Mouse (Mus musculus) embryonic facial prominence, embryonic 13.5 days (tissue): ENCODE measurements around the gene Tm6sf2. TPM values are rescaled to one million over a fixed set of nuclear protein-coding genes. Genes with fewer than 3 reads are reported as not detected.
A peak's percentile ranks its signal among the peaks of the same experiment; 100 is the strongest.
"Not testable (repeated sequence)": the region's sequence is repeated elsewhere in the genome, so short reads cannot be mapped to it uniquely, and the experiment has no call there.

ENCODE experiments used
- ATAC-seq: fragments of 200-750 bp; cut with Nextera tagmentation; 2 replicates; pipeline ENCODE4 v1.8.0; 2017; ENCODE audit warnings: low read depth; ENCODE audit not compliant: insufficient number of reproducible peaks, insufficient read depth, low FRiP score, low TSS enrichment
- H3K27ac ChIP-seq: fragments of 300-500 bp; sonication (generic); 2 replicates; pipeline ENCODE4 v1.5.1; 2015; ENCODE audit warnings: moderate library complexity, mild to moderate bottlenecking, inconsistent platforms
- H3K27me3 ChIP-seq: fragments of 300-500 bp; sonication (generic); 2 replicates; pipeline ENCODE4 v1.6.1; 2015; ENCODE audit warnings: mild to moderate bottlenecking, inconsistent platforms
- H3K36me3 ChIP-seq: fragments of 300-500 bp; sonication (generic); 2 replicates; pipeline ENCODE4 v1.6.1; 2015; ENCODE audit warnings: mild to moderate bottlenecking, inconsistent platforms
- H3K4me1 ChIP-seq: fragments of 300-500 bp; sonication (generic); 2 replicates; pipeline ENCODE4 v1.6.1; 2015; ENCODE audit warnings: inconsistent platforms
- H3K4me2 ChIP-seq: fragments of 300-500 bp; sonication (generic); 2 replicates; pipeline ENCODE4 v1.6.1; 2015; ENCODE audit warnings: moderate library complexity, mild to moderate bottlenecking, inconsistent platforms
- H3K4me3 ChIP-seq: fragments of 300-500 bp; sonication (generic); 2 replicates; pipeline ENCODE4 v1.5.1; 2015; ENCODE audit warnings: mild to moderate bottlenecking, inconsistent platforms
- H3K9ac ChIP-seq: fragments of 300-500 bp; sonication (generic); 2 replicates; pipeline ENCODE4 v1.6.1; 2015; ENCODE audit warnings: mild to moderate bottlenecking, inconsistent platforms
- H3K9me3 ChIP-seq: fragments of 300-500 bp; sonication (generic); 2 replicates; pipeline ENCODE4 v1.6.1; 2016; ENCODE audit warnings: inconsistent platforms
- WGBS: fragments of 180-500 bp; shearing (Covaris S2); methylation state at CpG from one replicate; pipeline ENCODE4 v1.1.7; 2015; ENCODE audit warnings: mixed read lengths; 5-methylcytosine and 5-hydroxymethylcytosine counted together
- polyA plus RNA-seq: library from polyadenylated mRNA; unstranded; fragments of >200 nt; fragmentation: Nextera tagmentation; extraction: Ambion mirVana; gene quantifications from 2 replicates; pipeline ENCODE4 v1.2.1, GENCODE M21; 2015

The Tm6sf2 gene
- polyA plus RNA-seq = 0.76 and 1.9 TPM in 2 replicates

- 0 out of 2 replicates have a peak, but pooled peaks have one; percentile 38 for ATAC-seq
- peaks cover 47% of the 10 kb centered on the region for H3K36me3 ChIP-seq
- H3K4me3 ChIP-seq = peak within 1 kb of the TSS; percentile 12; the same call in 1 of the 2 replicates
- peak within 1 kb of the TSS; percentile 53 for H3K4me2 ChIP-seq
- 16% methylated on average over 21 of the region's 27 CpGs for WGBS
- H3K4me1 ChIP-seq = peaks cover 8% of the 10 kb centered on the region; the same call in 1 of the 2 replicates
- no peaks in the 10 kb centered on the region for H3K27me3 ChIP-seq
- no peaks in the 10 kb centered on the region for H3K9me3 ChIP-seq
- H3K9ac ChIP-seq = no peak within 1 kb of the TSS; the same call in 1 of the 2 replicates
- H3K27ac ChIP-seq = no peak within 1 kb of the TSS
These were observed at the start of gene Tm6sf2 for GRCm38 (mm10) chr8:70072441-70073069. Gene Tm6sf2 (plus strand): TSS chr8:70072924.

DNA sequence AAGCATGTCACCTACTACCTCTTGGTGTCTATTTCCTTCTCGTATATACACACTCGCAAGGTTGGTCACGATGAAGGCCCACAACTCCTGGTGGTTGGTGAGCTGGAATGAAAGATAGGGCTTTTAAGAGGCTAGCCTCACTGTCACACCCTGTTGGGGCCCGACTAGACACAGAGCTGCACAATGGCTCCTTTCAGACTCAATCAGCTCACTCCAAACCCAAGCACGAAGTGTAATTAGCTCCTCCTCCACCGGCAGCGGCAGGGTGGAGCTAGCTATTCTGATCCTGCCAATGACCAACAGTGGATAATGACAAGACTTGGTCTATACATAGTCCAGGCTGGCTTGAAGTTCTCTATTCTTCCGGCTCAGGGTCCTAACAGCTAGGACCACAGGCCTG, 49.1 kb upstream of the Tm6sf2 start:
- peaks cover 100% of the 10 kb centered on the region for H3K36me3 ChIP-seq
- H3K27me3 ChIP-seq = no peaks in the 10 kb centered on the region
- H3K27ac ChIP-seq = no peak overlapping the region
- H3K4me2 ChIP-seq = no peak overlapping the region
- H3K9me3 ChIP-seq = no peaks in the 10 kb centered on the region
- ATAC-seq = no peak
- no peak overlapping the region for H3K4me3 ChIP-seq
- H3K9ac ChIP-seq = no peak overlapping the region
- WGBS = 58% methylated on average over 8 of the region's 8 CpGs
- H3K4me1 ChIP-seq = no peaks in the 10 kb centered on the region

DNA sequence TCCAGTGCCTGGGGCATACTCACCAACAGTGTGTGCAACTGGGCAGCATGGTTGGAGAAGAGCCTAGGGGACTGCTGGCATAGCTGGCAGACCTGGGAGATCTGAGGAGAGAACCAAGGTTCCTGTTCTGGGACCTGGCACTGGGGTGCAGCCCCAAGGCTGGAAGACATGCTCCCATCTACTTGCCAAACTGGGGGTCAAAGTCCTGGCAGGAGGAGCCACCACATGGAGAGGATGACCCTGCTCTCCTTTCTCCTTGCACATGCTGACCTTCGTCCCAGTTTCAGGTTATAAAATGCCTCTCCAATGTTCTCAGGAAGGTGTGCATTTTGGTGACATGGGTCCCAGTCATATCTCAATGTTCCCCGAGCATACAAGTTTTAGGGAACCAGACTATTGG, 46.6 kb upstream of the Tm6sf2 start:
- H3K4me3 ChIP-seq = no peak overlapping the region
- no peak overlapping the region for H3K9ac ChIP-seq
- H3K36me3 ChIP-seq = peaks cover 100% of the 10 kb centered on the region
- no peaks in the 10 kb centered on the region for H3K9me3 ChIP-seq
- no peak for ATAC-seq
- no peaks in the 10 kb centered on the region for H3K4me1 ChIP-seq
- H3K27me3 ChIP-seq = no peaks in the 10 kb centered on the region
- WGBS = 96% methylated on average over 2 of the region's 2 CpGs
- H3K27ac ChIP-seq = no peak overlapping the region
- no peak overlapping the region for H3K4me2 ChIP-seq

- no peak for ATAC-seq
These were observed 42.5 kb upstream of the Tm6sf2 start for GRCm38 (mm10) chr8:70030255-70030654.

DNA sequence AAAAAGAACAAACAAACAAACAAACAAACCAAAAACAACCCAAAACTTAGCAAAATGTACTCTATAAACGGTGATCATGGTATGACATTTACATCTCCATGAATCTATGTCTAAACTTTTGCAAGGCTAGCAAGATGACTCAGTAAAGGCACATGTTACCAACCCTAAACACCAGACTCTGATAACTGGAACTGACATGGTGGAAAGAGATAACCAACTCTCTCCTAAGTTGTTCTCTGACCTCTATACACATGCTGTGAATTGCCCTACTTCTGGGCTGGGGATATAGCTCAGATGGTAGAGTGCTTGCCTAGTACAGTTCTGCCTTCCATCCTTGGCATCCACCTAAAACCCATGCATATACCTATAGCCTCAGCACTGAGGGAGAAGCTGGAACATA, 34.7 kb upstream of the Tm6sf2 start:
- Histone ChIP-seq H3K9ac (no peak overlapping the region), H3K27ac (no peak overlapping the region), H3K4me2 (no peak overlapping the region), H3K36me3 (peaks cover 25% of the 10 kb centered on the region), H3K4me3 (no peak overlapping the region), H3K27me3 (no peaks in the 10 kb centered on the region), H3K9me3 (no peaks in the 10 kb centered on the region), H3K4me1 (peaks cover 21% of the 10 kb centered on the region)
- ATAC-seq = no peak
- WGBS = 88% methylated on average over 1 of the region's 1 CpGs

More at GRCm38 (mm10) chr8:70030255-70030654, 42.5 kb upstream of the Tm6sf2 start:
- Histone ChIP-seq H3K4me2 (no peak overlapping the region), H3K27ac (no peak overlapping the region), H3K27me3 (no peaks in the 10 kb centered on the region), H3K9ac (no peak overlapping the region), H3K9me3 (no peaks in the 10 kb centered on the region), H3K4me1 (no peaks in the 10 kb centered on the region), H3K36me3 (peaks cover 88% of the 10 kb centered on the region), H3K4me3 (no peak overlapping the region)
- 84% methylated on average over 1 of the region's 1 CpGs for WGBS

GRCm38 (mm10) chr8:70041885-70042546, 30.7 kb upstream of the Tm6sf2 start:
- Histone ChIP-seq H3K4me3 (peak overlapping the region; percentile 96), H3K36me3 (0 out of 2 replicates have a peak, but pooled peaks cover 3% of the 10 kb centered on the region), H3K9me3 (no peaks in the 10 kb centered on the region), H3K27ac (peak overlapping the region; percentile 86), H3K27me3 (no peaks in the 10 kb centered on the region), H3K9ac (peak overlapping the region; percentile 98), H3K4me2 (peak overlapping the region; percentile 97), H3K4me1 (peaks cover 32% of the 10 kb centered on the region)
- ATAC-seq = peak; percentile 29
- under 1% methylated on average over 46 of the region's 47 CpGs for WGBS

DNA sequence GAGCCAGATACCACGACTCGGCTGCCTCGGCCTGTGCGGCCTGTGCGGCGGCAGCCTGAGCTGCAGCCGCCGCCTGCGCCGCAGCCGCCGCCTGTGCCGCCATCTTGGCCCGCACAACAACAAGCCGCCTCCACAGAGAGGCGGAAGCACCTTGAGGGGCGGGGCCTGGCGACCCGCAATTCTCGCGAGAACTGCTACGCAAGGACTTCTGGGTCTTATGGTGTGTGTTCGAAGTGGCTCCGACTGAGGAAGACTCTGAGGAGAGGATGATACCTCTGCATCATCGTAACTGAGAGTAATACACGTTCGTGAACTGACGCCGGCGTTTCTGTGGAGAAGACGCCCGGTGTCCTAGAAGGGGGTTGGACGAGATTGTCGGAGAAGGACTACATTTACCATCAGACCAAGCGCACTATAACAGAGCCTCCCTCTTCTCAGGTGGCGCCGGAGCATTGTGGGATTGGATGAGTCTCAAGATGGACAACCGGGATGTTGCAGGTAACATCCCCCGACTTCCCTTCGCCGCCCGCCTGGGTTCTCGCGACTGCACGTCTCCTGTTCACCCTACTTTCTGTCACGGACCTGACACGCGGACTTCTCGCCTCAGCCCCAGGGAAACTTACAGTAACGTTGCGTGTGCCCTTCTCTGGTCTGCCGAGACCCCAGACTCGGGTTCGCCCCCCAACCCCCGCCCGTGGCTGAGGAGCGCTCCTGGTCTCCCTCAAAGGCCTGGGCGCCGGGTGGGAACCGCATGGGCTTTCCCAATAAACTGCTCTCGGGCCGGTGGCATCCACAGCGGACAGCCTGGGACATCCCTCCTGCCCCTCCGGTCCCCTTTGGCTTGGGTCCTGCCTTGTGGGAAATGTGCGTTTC, 29.9 kb upstream of the Tm6sf2 start, which contains the start of the genes Mau2 and Sugp1:
TSS of gene Mau2 (minus strand) at position 152 of the 873 bp plus-strand sequence.
TSS of gene Sugp1 (plus strand) at position 231 of the 873 bp plus-strand sequence.
- Histone ChIP-seq H3K4me1 (peaks cover 33% of the 10 kb centered on the region), H3K36me3 (0 out of 2 replicates have a peak, but pooled peaks cover 3% of the 10 kb centered on the region), H3K9ac (peak within 1 kb of the TSS; percentile 98), H3K4me2 (peak within 1 kb of the TSS; percentile 97), H3K27me3 (no peaks in the 10 kb centered on the region), H3K9me3 (no peaks in the 10 kb centered on the region), H3K4me3 (peak within 1 kb of the TSS; percentile 96), H3K27ac (peak within 1 kb of the TSS; percentile 86)
- under 1% methylated on average over 65 of the region's 65 CpGs for WGBS
- peak; percentile 92 for ATAC-seq

DNA sequence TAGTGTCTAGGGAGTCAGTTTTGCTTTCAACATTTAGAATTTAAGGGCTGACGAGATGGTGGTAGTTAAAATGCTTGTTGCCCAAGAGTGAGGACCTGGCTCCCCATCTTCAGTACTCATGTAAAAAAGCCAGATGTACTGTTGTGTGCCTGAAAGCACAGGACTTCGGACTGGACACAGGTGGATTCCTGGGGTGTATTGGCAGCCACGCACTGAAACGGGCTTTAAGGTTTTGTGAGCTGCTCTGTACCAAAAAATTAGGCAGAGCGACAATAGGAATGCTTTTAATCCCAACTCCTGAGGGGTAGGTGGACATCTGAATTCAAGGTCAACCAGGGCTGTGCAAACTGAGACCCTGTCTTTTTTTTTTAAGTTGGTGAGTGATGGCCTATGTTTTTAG, 28.7 kb upstream of the Tm6sf2 start:
- no peaks in the 10 kb centered on the region for H3K27me3 ChIP-seq
- H3K36me3 ChIP-seq = peaks cover 7% of the 10 kb centered on the region
- H3K9me3 ChIP-seq = no peaks in the 10 kb centered on the region
- H3K4me2 ChIP-seq = peak overlapping the region; percentile 97
- H3K4me1 ChIP-seq = peaks cover 38% of the 10 kb centered on the region
- no peak for ATAC-seq
- WGBS = 86% methylated on average over 5 of the region's 5 CpGs
- peak overlapping the region; percentile 96 for H3K4me3 ChIP-seq
- no peak overlapping the region for H3K27ac ChIP-seq
- H3K9ac ChIP-seq = peak overlapping the region; percentile 98

DNA sequence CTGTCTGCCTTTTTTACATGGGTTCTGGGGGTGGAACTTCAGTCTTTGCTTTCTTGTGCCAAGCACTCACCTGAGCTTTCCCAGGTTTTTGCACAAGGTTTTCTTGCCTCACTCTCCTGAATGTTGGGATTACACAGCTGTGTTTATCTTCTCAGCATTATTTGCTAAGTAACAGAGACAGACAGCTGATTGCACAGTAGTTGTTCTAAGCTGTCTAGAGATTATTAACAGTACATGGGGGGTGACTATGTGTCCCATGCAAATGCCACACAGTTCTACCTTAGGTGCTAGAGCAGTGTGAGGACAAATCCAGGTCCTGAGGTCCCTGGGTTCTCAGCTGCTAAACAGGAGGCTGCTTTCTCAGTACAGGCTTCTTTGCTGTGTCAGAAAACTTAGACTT, 23.1 kb upstream of the Tm6sf2 start:
- Histone ChIP-seq H3K4me3 (no peak overlapping the region), H3K4me1 (peaks cover 6% of the 10 kb centered on the region; the same call in 1 of the 2 replicates), H3K9me3 (no peaks in the 10 kb centered on the region), H3K27ac (no peak overlapping the region), H3K9ac (no peak overlapping the region), H3K27me3 (no peaks in the 10 kb centered on the region), H3K36me3 (peaks cover 55% of the 10 kb centered on the region), H3K4me2 (no peak overlapping the region)
- no peak for ATAC-seq

GRCm38 (mm10) chr8:70050434-70050833, 22.3 kb upstream of the Tm6sf2 start:
- WGBS = 90% methylated on average over 5 of the region's 5 CpGs
- ATAC-seq = not testable (repeated sequence)
- peaks cover 63% of the 10 kb centered on the region for H3K36me3 ChIP-seq

GRCm38 (mm10) chr8:70057721-70058120, 15.0 kb upstream of the Tm6sf2 start:
- no peak overlapping the region for H3K27ac ChIP-seq
- no peak overlapping the region for H3K9ac ChIP-seq
- H3K27me3 ChIP-seq = no peaks in the 10 kb centered on the region
- ATAC-seq = no peak
- H3K4me1 ChIP-seq = no peaks in the 10 kb centered on the region
- no peak overlapping the region for H3K4me3 ChIP-seq
- peaks cover 92% of the 10 kb centered on the region for H3K36me3 ChIP-seq
- H3K9me3 ChIP-seq = no peaks in the 10 kb centered on the region
- H3K4me2 ChIP-seq = no peak overlapping the region
- WGBS = 81% methylated on average over 1 of the region's 1 CpGs

More at GRCm38 (mm10) chr8:70050434-70050833, 22.3 kb upstream of the Tm6sf2 start:
- not testable (repeated sequence) for H3K4me3 ChIP-seq, H3K9ac ChIP-seq, H3K4me2 ChIP-seq, H3K27me3 ChIP-seq, H3K4me1 ChIP-seq, H3K9me3 ChIP-seq, H3K27ac ChIP-seq
